Mouse (Mus musculus): ENCODE measurements around the gene Hoxa7. TPM values are rescaled to one million over a fixed set of nuclear protein-coding genes. Genes with fewer than 3 reads are reported as not detected.
A peak's percentile ranks its signal among the peaks of the same experiment; 100 is the strongest.

Gene Hoxa7
- polyA plus RNA-seq, 1 experiment from 2014 or later: not detected

- WGBS: 4% methylated on average over 4 of the region's 4 CpGs
- H3K4me3 ChIP-seq: no peak overlapping the region
- DNase-seq (ENCODE audit: low spot score): no peak
Observed at GRCm38 (mm10) chr6:52206882-52207683, 14.6 kb downstream of the Hoxa7 start.

GRCm38 (mm10) chr6:52205638-52206621 lies 15.7 kb downstream of the Hoxa7 start:
- Histone ChIP-seq H3K4me1 (peaks cover 19% of the 10 kb centered on the region), H3K9me3 (replicated peaks) (no peaks in the 10 kb centered on the region), H3K4me3 (no peak overlapping the region), H3K27ac (replicated peaks) (no peak overlapping the region), H3K27me3 (ENCODE audit: low read depth, poor library complexity, severe bottlenecking) (peaks cover 100% of the 10 kb centered on the region), H3K36me3 (no peaks in the 10 kb centered on the region)
- DNase-seq (ENCODE audit: low spot score): peak; percentile 51
- WGBS: 1% methylated on average over 55 of the region's 55 CpGs

More at GRCm38 (mm10) chr6:52206882-52207683, 14.6 kb downstream of the Hoxa7 start:
- peaks cover 100% of the 10 kb centered on the region for H3K27me3 ChIP-seq (ENCODE audit: low read depth, poor library complexity, severe bottlenecking)
- H3K9me3 ChIP-seq (replicated peaks): no peaks in the 10 kb centered on the region
- H3K4me1 ChIP-seq: peaks cover 24% of the 10 kb centered on the region
- no peaks in the 10 kb centered on the region for H3K36me3 ChIP-seq
- no peak overlapping the region for H3K27ac ChIP-seq (replicated peaks)

- no peak overlapping the region for H3K27ac ChIP-seq (replicated peaks)
- H3K4me3 ChIP-seq: no peak overlapping the region
- H3K4me1 ChIP-seq: peaks cover 19% of the 10 kb centered on the region
- H3K27me3 ChIP-seq (ENCODE audit: low read depth, poor library complexity, severe bottlenecking): peaks cover 100% of the 10 kb centered on the region
- no peaks in the 10 kb centered on the region for H3K9me3 ChIP-seq (replicated peaks)
- 3% methylated on average over 14 of the region's 14 CpGs for WGBS
- no peak for DNase-seq (ENCODE audit: low spot score)
- no peaks in the 10 kb centered on the region for H3K36me3 ChIP-seq
Observed at GRCm38 (mm10) chr6:52205221-52205620, 16.4 kb downstream of the Hoxa7 start.

GRCm38 (mm10) chr6:52204050-52204752 lies 17.5 kb downstream of the Hoxa7 start, which contains the start of gene Hoxa5:
Hoxa5 (minus strand) TSS chr6:52204587.
- WGBS: under 1% methylated on average over 65 of the region's 65 CpGs
- Histone ChIP-seq H3K27me3 (ENCODE audit: low read depth, poor library complexity, severe bottlenecking) (peaks cover 100% of the 10 kb centered on the region), H3K4me1 (peaks cover 19% of the 10 kb centered on the region), H3K4me3 (peak within 1 kb of the TSS; percentile 31), H3K9me3 (replicated peaks) (no peaks in the 10 kb centered on the region), H3K36me3 (no peaks in the 10 kb centered on the region), H3K27ac (replicated peaks) (no peak within 1 kb of the TSS)
- no peak for DNase-seq (ENCODE audit: low spot score)

- Histone ChIP-seq H3K27ac (replicated peaks) (no peak overlapping the region), H3K4me3 (peak overlapping the region; percentile 31), H3K4me1 (peaks cover 16% of the 10 kb centered on the region), H3K36me3 (no peaks in the 10 kb centered on the region), H3K27me3 (ENCODE audit: low read depth, poor library complexity, severe bottlenecking) (peaks cover 100% of the 10 kb centered on the region), H3K9me3 (replicated peaks) (no peaks in the 10 kb centered on the region)
- peak; percentile 72 for DNase-seq (ENCODE audit: low spot score)
- WGBS: under 1% methylated on average over 46 of the region's 46 CpGs
Observed at GRCm38 (mm10) chr6:52203371-52204049, 18.1 kb downstream of the Hoxa7 start.

- peaks cover 15% of the 10 kb centered on the region for H3K4me1 ChIP-seq
Observed at GRCm38 (mm10) chr6:52203121-52203370, 18.6 kb downstream of the Hoxa7 start.

GRCm38 (mm10) chr6:52202362-52203120 lies 19.1 kb downstream of the Hoxa7 start:
- WGBS: 2% methylated on average over 22 of the region's 22 CpGs
- Histone ChIP-seq H3K4me1 (peaks cover 15% of the 10 kb centered on the region), H3K27me3 (ENCODE audit: low read depth, poor library complexity, severe bottlenecking) (peaks cover 100% of the 10 kb centered on the region), H3K36me3 (no peaks in the 10 kb centered on the region), H3K4me3 (no peak overlapping the region), H3K27ac (replicated peaks) (no peak overlapping the region), H3K9me3 (replicated peaks) (no peaks in the 10 kb centered on the region)
- no peak for DNase-seq (ENCODE audit: low spot score)

More at GRCm38 (mm10) chr6:52203121-52203370, 18.6 kb downstream of the Hoxa7 start:
- no peaks in the 10 kb centered on the region for H3K9me3 ChIP-seq (replicated peaks)
- 0% methylated on average over 10 of the region's 10 CpGs for WGBS
- H3K4me3 ChIP-seq: no peak overlapping the region
- H3K27me3 ChIP-seq (ENCODE audit: low read depth, poor library complexity, severe bottlenecking): peaks cover 100% of the 10 kb centered on the region
- no peaks in the 10 kb centered on the region for H3K36me3 ChIP-seq
- DNase-seq (ENCODE audit: low spot score): peak; percentile 60
- no peak overlapping the region for H3K27ac ChIP-seq (replicated peaks)

GRCm38 (mm10) chr6:52201269-52201668 lies 20.4 kb downstream of the Hoxa7 start:
- H3K27ac ChIP-seq (replicated peaks): no peak overlapping the region
- DNase-seq (ENCODE audit: low spot score): no peak

GRCm38 (mm10) chr6:52200751-52201250 lies 20.9 kb downstream of the Hoxa7 start:
- Histone ChIP-seq H3K4me3 (no peak overlapping the region), H3K4me1 (peaks cover 15% of the 10 kb centered on the region), H3K27me3 (ENCODE audit: low read depth, poor library complexity, severe bottlenecking) (peaks cover 100% of the 10 kb centered on the region), H3K9me3 (replicated peaks) (no peaks in the 10 kb centered on the region), H3K27ac (replicated peaks) (no peak overlapping the region), H3K36me3 (no peaks in the 10 kb centered on the region)
- 6% methylated on average over 10 of the region's 10 CpGs for WGBS
- DNase-seq (ENCODE audit: low spot score): no peak

More at GRCm38 (mm10) chr6:52201269-52201668, 20.4 kb downstream of the Hoxa7 start:
- no peaks in the 10 kb centered on the region for H3K36me3 ChIP-seq
- peaks cover 15% of the 10 kb centered on the region for H3K4me1 ChIP-seq
- no peaks in the 10 kb centered on the region for H3K9me3 ChIP-seq (replicated peaks)
- peaks cover 100% of the 10 kb centered on the region for H3K27me3 ChIP-seq (ENCODE audit: low read depth, poor library complexity, severe bottlenecking)
- 13% methylated on average over 1 of the region's 1 CpGs for WGBS
- no peak overlapping the region for H3K4me3 ChIP-seq

- peaks cover 100% of the 10 kb centered on the region for H3K27me3 ChIP-seq (ENCODE audit: low read depth, poor library complexity, severe bottlenecking)
- H3K27ac ChIP-seq (replicated peaks): no peak overlapping the region
- under 1% methylated on average over 30 of the region's 30 CpGs for WGBS
- H3K4me1 ChIP-seq: peaks cover 15% of the 10 kb centered on the region
- H3K36me3 ChIP-seq: no peaks in the 10 kb centered on the region
- no peak for DNase-seq (ENCODE audit: low spot score)
- H3K9me3 ChIP-seq (replicated peaks): no peaks in the 10 kb centered on the region
- H3K4me3 ChIP-seq: no peak overlapping the region
Observed at GRCm38 (mm10) chr6:52200073-52200750, 21.4 kb downstream of the Hoxa7 start.

GRCm38 (mm10) chr6:52197271-52197670 lies 24.4 kb downstream of the Hoxa7 start:
- H3K4me3 ChIP-seq: no peak overlapping the region

More at GRCm38 (mm10) chr6:52197271-52197670, 24.4 kb downstream of the Hoxa7 start:
- WGBS: under 1% methylated on average over 10 of the region's 10 CpGs
- no peak for DNase-seq (ENCODE audit: low spot score)
- Histone ChIP-seq H3K9me3 (replicated peaks) (no peaks in the 10 kb centered on the region), H3K4me1 (peaks cover under 1% of the 10 kb centered on the region), H3K36me3 (no peaks in the 10 kb centered on the region), H3K27me3 (ENCODE audit: low read depth, poor library complexity, severe bottlenecking) (peaks cover 100% of the 10 kb centered on the region), H3K27ac (replicated peaks) (no peak overlapping the region)
